Mouse (Mus musculus) CD4-positive helper T cell, adult 2 months (primary cell): ENCODE data around the gene Gmpr.

Experiments
- DNase-seq: peaks from one replicate; pipeline ENCODE4 v3.0.0-alpha.2; 2012; ENCODE audit warnings: low read depth, missing footprints, low spot score

Gmpr gene

GRCm38 (mm10) chr13:45538532-45539204, 31.4 kb downstream of the Gmpr start:
- no peak for DNase-seq

- peak; percentile 19 for DNase-seq
These were observed 31.9 kb downstream of the Gmpr start for GRCm38 (mm10) chr13:45539205-45539568.

GRCm38 (mm10) chr13:45545974-45546373, 38.7 kb downstream of the Gmpr start:
- no peak for DNase-seq

GRCm38 (mm10) chr13:45546946-45547345, 39.7 kb downstream of the Gmpr start:
- no peak for DNase-seq

GRCm38 (mm10) chr13:45547549-45547948, 40.3 kb downstream of the Gmpr start:
- no peak for DNase-seq

GRCm38 (mm10) chr13:45553674-45554073, 46.4 kb downstream of the Gmpr start:
- no peak for DNase-seq

- no peak for DNase-seq
These were observed 51.1 kb downstream of the Gmpr start for GRCm38 (mm10) chr13:45558367-45558766.

- DNase-seq: no peak
These were observed 52.0 kb downstream of the Gmpr start for GRCm38 (mm10) chr13:45559258-45559657.

- DNase-seq: no peak
These were observed 53.3 kb downstream of the Gmpr start for GRCm38 (mm10) chr13:45560543-45560942.

GRCm38 (mm10) chr13:45562011-45562410, 54.8 kb downstream of the Gmpr start:
- DNase-seq: no peak

- DNase-seq: no peak
These were observed 57.7 kb downstream of the Gmpr start for GRCm38 (mm10) chr13:45564946-45565345.

GRCm38 (mm10) chr13:45569932-45570331, 62.7 kb downstream of the Gmpr start:
- DNase-seq: no peak

- DNase-seq: peak; percentile 62
These were observed 64.6 kb downstream of the Gmpr start for GRCm38 (mm10) chr13:45571795-45572262.

GRCm38 (mm10) chr13:45572768-45573167, 65.5 kb downstream of the Gmpr start:
- DNase-seq: peak; percentile 43

- DNase-seq: no peak
These were observed 68.9 kb downstream of the Gmpr start for GRCm38 (mm10) chr13:45576185-45576584.

- no peak for DNase-seq
These were observed 70.1 kb downstream of the Gmpr start for GRCm38 (mm10) chr13:45577366-45577765.

GRCm38 (mm10) chr13:45577784-45578183, 70.5 kb downstream of the Gmpr start:
- no peak for DNase-seq

- no peak for DNase-seq
These were observed 72.5 kb downstream of the Gmpr start for GRCm38 (mm10) chr13:45579751-45580150.

- no peak for DNase-seq
These were observed 75.0 kb downstream of the Gmpr start for GRCm38 (mm10) chr13:45582294-45582693.

GRCm38 (mm10) chr13:45583061-45583460, 75.8 kb downstream of the Gmpr start:
- no peak for DNase-seq

GRCm38 (mm10) chr13:45590898-45591297, 83.7 kb downstream of the Gmpr start:
- DNase-seq: no peak

GRCm38 (mm10) chr13:45593914-45594313, 86.7 kb downstream of the Gmpr start:
- DNase-seq: no peak

- no peak for DNase-seq
These were observed 88.2 kb downstream of the Gmpr start for GRCm38 (mm10) chr13:45595416-45595815.

- no peak for DNase-seq
These were observed 92.6 kb downstream of the Gmpr start for GRCm38 (mm10) chr13:45599831-45600230.
